Mouse (Mus musculus): Measurements from ENCODE around the gene Zbtb12. TPM values are rescaled to one million over a fixed set of nuclear protein-coding genes. Genes with fewer than 3 reads are reported as not detected.

Zbtb12 gene
- polyA plus RNA-seq, 1 experiment: 4.0 TPM

- no peaks in the 10 kb centered on the region for H3K36me3 ChIP-seq (ENCODE audit: control insufficient read depth, insufficient read depth, low read length)
- H3K4me1 ChIP-seq (ENCODE audit: control insufficient read depth, insufficient read depth, low read length): peaks cover 2% of the 10 kb centered on the region
- no peak for TF ChIP-seq POLR2A (IDR thresholded peaks at IDR 0.05; ENCODE audit: control insufficient read depth, low read depth, low read length)
- no peak for TF ChIP-seq CTCF (IDR thresholded peaks at IDR 0.05; ENCODE audit: control insufficient read depth, insufficient read depth, insufficient replicate concordance, low read depth, low read length)
- H3K27me3 ChIP-seq (ENCODE audit: control insufficient read depth, insufficient read depth, low read length): no peaks in the 10 kb centered on the region
- H3K27ac ChIP-seq (ENCODE audit: control insufficient read depth, insufficient read depth, low read depth, low read length): no peak overlapping the region
- no peak overlapping the region for H3K4me3 ChIP-seq (ENCODE audit: control insufficient read depth, low read depth, low read length)
These were observed 5.0 kb upstream of the Zbtb12 start for GRCm38 (mm10) chr17:34874321-34874720.

DNA sequence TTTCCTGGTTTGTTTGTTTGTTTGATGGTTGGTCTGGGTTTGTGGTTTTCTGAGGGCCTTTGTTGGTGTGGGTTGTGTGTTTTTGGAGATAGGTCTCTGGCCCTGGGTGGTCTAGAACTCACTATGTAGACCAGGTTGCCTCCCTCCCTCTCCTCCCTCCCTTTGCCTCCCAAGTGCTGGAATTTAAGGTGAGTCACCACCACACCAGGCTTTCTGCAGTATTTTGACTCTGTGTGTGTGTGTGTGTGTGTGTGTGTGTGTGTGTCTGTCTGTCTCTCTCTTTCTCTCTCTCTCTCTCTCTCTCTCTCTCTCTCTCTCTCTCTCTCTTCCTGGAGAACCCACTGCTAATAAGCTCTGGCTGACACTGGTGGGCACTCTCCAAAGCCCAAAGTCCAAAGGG is 1.9 kb downstream of the Zbtb12 start:
- Histone ChIP-seq H3K27ac (ENCODE audit: control insufficient read depth, insufficient read depth, low read depth, low read length) (no peak overlapping the region), H3K36me3 (ENCODE audit: control insufficient read depth, insufficient read depth, low read length) (no peaks in the 10 kb centered on the region), H3K4me1 (ENCODE audit: control insufficient read depth, insufficient read depth, low read length) (peaks cover 14% of the 10 kb centered on the region), H3K4me3 (ENCODE audit: control insufficient read depth, low read depth, low read length) (no peak overlapping the region), H3K27me3 (ENCODE audit: control insufficient read depth, insufficient read depth, low read length) (no peaks in the 10 kb centered on the region)
- TF ChIP-seq POLR2A (IDR thresholded peaks at IDR 0.05; ENCODE audit: control insufficient read depth, low read depth, low read length): no peak
- no peak for TF ChIP-seq CTCF (IDR thresholded peaks at IDR 0.05; ENCODE audit: control insufficient read depth, insufficient read depth, insufficient replicate concordance, low read depth, low read length)

DNA sequence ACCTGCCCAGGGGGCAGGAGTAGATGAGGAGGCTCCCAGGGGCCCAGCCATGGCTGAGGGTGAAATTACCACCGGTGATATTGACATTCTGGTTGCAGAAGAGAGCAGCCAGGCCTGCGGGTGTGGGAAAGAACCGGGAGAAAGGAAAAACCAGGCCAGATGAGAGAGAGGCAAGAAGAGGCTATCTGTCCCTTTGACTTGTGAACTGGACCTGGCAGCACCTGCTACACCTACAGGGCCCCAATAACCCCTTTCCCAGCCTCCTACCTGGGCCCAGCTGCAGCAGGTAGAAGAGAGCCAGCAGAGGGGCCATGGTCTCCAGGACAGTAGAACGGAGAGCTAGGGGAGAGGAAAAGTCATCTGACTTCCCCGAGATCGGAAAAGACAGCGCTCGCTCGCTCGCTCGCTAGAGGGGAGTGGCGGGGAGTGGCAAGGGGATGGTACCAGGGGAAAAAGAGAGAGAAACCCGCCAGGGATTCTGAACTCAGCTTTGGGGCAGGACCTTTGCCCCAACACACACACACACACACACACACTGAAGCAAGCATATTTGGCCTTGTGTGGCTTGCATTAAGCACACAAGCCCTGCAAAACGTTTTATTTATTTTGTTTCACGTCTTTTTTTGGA is 2.5 kb downstream of the Zbtb12 start, which contains the start of gene Gm20547:
Gene Gm20547, minus strand, starts transcription at position 360 of the 628 bp plus-strand sequence.
- TF ChIP-seq CTCF (IDR thresholded peaks at IDR 0.05; ENCODE audit: control insufficient read depth, insufficient read depth, insufficient replicate concordance, low read depth, low read length): no peak
- TF ChIP-seq POLR2A (IDR thresholded peaks at IDR 0.05; ENCODE audit: control insufficient read depth, low read depth, low read length): no peak
- Histone ChIP-seq H3K4me3 (ENCODE audit: control insufficient read depth, low read depth, low read length) (peak within 1 kb of the TSS; percentile 32), H3K27ac (ENCODE audit: control insufficient read depth, insufficient read depth, low read depth, low read length) (peak within 1 kb of the TSS; percentile 34; the same call in 1 of the 2 replicates), H3K27me3 (ENCODE audit: control insufficient read depth, insufficient read depth, low read length) (no peaks in the 10 kb centered on the region), H3K4me1 (ENCODE audit: control insufficient read depth, insufficient read depth, low read length) (peaks cover 14% of the 10 kb centered on the region), H3K36me3 (ENCODE audit: control insufficient read depth, insufficient read depth, low read length) (no peaks in the 10 kb centered on the region)

DNA sequence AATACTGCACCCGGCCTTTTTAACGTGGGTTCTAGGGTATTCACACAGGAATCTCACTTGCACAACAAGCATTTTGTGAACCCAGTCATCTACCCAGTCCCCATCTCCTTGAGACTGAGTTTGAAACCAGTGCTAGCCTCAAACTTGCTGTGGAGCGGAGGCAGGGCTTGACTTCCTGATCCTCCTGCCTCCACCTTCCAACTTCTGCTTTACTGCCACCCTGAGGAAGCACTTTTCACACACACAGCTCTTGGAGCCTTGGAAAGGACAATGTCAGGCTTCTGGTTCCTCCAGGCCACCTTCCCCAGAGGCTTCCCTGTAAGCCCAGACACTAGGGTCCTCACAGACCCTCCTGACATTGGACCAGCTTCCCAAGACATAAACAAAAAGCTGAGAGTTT is 4.0 kb downstream of the Zbtb12 start:
- Histone ChIP-seq H3K27ac (ENCODE audit: control insufficient read depth, insufficient read depth, low read depth, low read length) (no peak overlapping the region), H3K4me3 (ENCODE audit: control insufficient read depth, low read depth, low read length) (no peak overlapping the region), H3K36me3 (ENCODE audit: control insufficient read depth, insufficient read depth, low read length) (no peaks in the 10 kb centered on the region), H3K4me1 (ENCODE audit: control insufficient read depth, insufficient read depth, low read length) (peaks cover 14% of the 10 kb centered on the region), H3K27me3 (ENCODE audit: control insufficient read depth, insufficient read depth, low read length) (no peaks in the 10 kb centered on the region)
- no peak for TF ChIP-seq POLR2A (IDR thresholded peaks at IDR 0.05; ENCODE audit: control insufficient read depth, low read depth, low read length)
- TF ChIP-seq CTCF (IDR thresholded peaks at IDR 0.05; ENCODE audit: control insufficient read depth, insufficient read depth, insufficient replicate concordance, low read depth, low read length): peak; percentile 19; the same call in 1 of the 2 replicates

DNA sequence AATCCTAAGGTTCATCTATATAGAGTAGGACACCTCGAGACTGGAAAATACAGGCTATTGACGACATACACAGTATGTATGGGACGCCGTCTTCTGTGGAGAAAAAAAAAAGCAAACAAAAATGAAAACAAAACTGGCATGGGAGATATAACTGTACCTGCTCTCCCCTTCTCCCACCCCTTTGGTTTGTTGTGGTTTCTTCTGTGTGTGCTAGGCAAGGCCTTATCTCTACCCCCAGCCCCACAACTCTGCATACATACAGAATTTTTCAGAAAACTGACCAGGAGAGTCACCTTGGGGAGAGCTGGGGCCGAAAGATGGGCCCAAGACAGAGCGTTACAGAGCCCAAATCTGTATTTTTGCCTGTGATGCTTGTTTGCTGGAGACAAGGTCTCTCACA is 5.4 kb downstream of the Zbtb12 start:
- TF ChIP-seq POLR2A (IDR thresholded peaks at IDR 0.05; ENCODE audit: control insufficient read depth, low read depth, low read length): no peak
- TF ChIP-seq CTCF (IDR thresholded peaks at IDR 0.05; ENCODE audit: control insufficient read depth, insufficient read depth, insufficient replicate concordance, low read depth, low read length): no peak
- Histone ChIP-seq H3K27me3 (ENCODE audit: control insufficient read depth, insufficient read depth, low read length) (no peaks in the 10 kb centered on the region), H3K36me3 (ENCODE audit: control insufficient read depth, insufficient read depth, low read length) (no peaks in the 10 kb centered on the region), H3K4me3 (ENCODE audit: control insufficient read depth, low read depth, low read length) (no peak overlapping the region), H3K4me1 (ENCODE audit: control insufficient read depth, insufficient read depth, low read length) (peaks cover 13% of the 10 kb centered on the region), H3K27ac (ENCODE audit: control insufficient read depth, insufficient read depth, low read depth, low read length) (no peak overlapping the region)

DNA sequence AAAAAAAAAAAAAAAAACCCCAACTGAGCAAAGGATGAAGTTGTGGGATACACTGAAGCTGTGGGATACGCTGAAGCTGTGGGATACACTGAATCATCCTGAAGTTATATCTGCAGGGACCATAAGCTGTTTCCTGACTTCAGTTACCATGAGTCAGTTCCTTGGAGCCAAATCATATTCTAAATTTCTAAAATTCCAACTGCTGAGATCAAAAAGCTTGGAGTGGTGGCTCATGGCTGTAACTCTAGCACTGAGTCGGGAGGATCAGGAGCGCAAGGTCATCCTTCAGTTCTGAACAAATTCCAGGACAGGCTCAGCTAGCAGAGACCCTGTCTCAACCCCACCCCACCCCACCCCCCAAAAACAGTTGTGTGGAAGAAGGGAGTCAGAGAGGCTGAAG is 6.3 kb downstream of the Zbtb12 start:
- H3K36me3 ChIP-seq (ENCODE audit: control insufficient read depth, insufficient read depth, low read length): no peaks in the 10 kb centered on the region
- H3K27me3 ChIP-seq (ENCODE audit: control insufficient read depth, insufficient read depth, low read length): no peaks in the 10 kb centered on the region

DNA sequence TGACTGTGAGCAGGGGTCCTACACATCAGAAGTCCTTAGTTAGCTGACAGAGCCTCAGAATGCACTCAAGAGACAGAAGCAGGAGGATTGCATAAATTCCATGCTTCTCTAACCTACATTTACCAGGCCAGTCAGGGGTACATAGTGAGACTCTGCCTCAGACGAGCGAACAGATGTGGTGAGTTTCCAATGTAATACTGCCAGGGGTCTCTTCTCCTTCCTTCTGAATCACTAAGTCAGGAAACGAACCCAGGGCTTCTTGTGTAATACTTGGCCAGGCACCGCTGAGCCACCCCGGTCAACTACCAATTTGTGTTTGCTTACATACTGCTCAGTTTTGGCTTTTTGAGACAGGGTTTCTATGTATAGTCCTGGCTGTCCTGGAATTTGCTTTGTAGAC is 8.7 kb downstream of the Zbtb12 start:
- no peak for TF ChIP-seq POLR2A (IDR thresholded peaks at IDR 0.05; ENCODE audit: control insufficient read depth, low read depth, low read length)
- no peak for TF ChIP-seq CTCF (IDR thresholded peaks at IDR 0.05; ENCODE audit: control insufficient read depth, insufficient read depth, insufficient replicate concordance, low read depth, low read length)
- Histone ChIP-seq H3K27me3 (ENCODE audit: control insufficient read depth, insufficient read depth, low read length) (no peaks in the 10 kb centered on the region), H3K36me3 (ENCODE audit: control insufficient read depth, insufficient read depth, low read length) (no peaks in the 10 kb centered on the region), H3K27ac (ENCODE audit: control insufficient read depth, insufficient read depth, low read depth, low read length) (no peak overlapping the region), H3K4me3 (ENCODE audit: control insufficient read depth, low read depth, low read length) (no peak overlapping the region), H3K4me1 (ENCODE audit: control insufficient read depth, insufficient read depth, low read length) (peaks cover 1% of the 10 kb centered on the region)

More for the DNA sequence above, 6.3 kb downstream of the Zbtb12 start:
- no peak overlapping the region for H3K4me3 ChIP-seq (ENCODE audit: control insufficient read depth, low read depth, low read length)
- peaks cover 6% of the 10 kb centered on the region for H3K4me1 ChIP-seq (ENCODE audit: control insufficient read depth, insufficient read depth, low read length)
- no peak for TF ChIP-seq CTCF (IDR thresholded peaks at IDR 0.05; ENCODE audit: control insufficient read depth, insufficient read depth, insufficient replicate concordance, low read depth, low read length)
- TF ChIP-seq POLR2A (IDR thresholded peaks at IDR 0.05; ENCODE audit: control insufficient read depth, low read depth, low read length): no peak
- no peak overlapping the region for H3K27ac ChIP-seq (ENCODE audit: control insufficient read depth, insufficient read depth, low read depth, low read length)

Data from testis, adult 2 months (tissue).